Comparison of ENCODE assay signal across 11 mouse cellular contexts in the genomic region with DNA sequence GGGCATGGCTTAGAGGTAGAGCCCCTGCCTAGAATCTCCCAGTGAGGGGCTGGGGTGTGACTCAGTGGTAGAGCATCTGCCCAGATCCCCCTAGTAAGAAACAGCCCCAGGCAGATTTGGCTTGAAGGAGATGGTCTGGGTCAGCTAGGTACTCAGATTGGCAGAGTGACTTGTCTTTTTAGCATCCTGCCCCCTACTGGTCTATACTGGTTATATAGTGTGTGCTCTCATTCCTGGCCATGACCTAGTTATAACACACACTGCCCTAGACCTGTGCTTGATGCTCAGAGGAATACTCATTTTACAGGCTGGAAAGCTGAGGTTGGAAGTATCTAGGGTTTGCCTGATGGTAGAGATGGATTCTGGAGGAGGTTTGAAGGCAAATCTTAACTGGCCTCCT. TPM values are rescaled to one million over a fixed set of nuclear protein-coding genes. Genes with fewer than 3 reads are reported as not detected.
DNase-seq lines count a peak whose midpoint lies in the region; ATAC-seq lines count a peak whose summit lies in the region.
"Had no signal": no experiment of that assay in that cellular context is flagged by ENCODE, and none has a peak within 500 bp of the region (broad histone marks: within the 10 kb centered on the region; RNA-seq: fewer than 3 reads in every experiment).

No protein-coding gene starts in this region.

- peak; percentile 36 for DNase-seq in cerebellum, adult 9-10 months
- no peak for DNase-seq in cerebellum, postnatal 14 days
- DNase-seq in liver, embryonic 11.5 days (ENCODE audit: low spot score): no peak
- DNase-seq in adipocyte (ENCODE audit: low spot score): peak; percentile 63
- no peak for DNase-seq in urinary bladder, postnatal 36 days (ENCODE audit: low spot score in 2 of 2)
- no peak for DNase-seq in cerebellum, postnatal 4 days (ENCODE audit: low spot score in 2 of 2)
- DNase-seq: right cerebral cortex, postnatal 4 days had no signal

- H3K4me3 ChIP-seq in liver, embryonic 12.5 days: no peak overlapping the region
- H3K4me3 ChIP-seq in liver, embryonic 11.5 days (ENCODE audit: low read depth, low read length): no peak overlapping the region
- H3K4me3 ChIP-seq: heart, embryonic 13.5 days; limb, embryonic 12.5 days had no signal

- H3K9me3 ChIP-seq in liver, embryonic 12.5 days (replicated peaks): no peaks in the 10 kb centered on the region
- H3K9me3 ChIP-seq in liver, embryonic 11.5 days (ENCODE audit: control insufficient read depth, low read length): no peaks in the 10 kb centered on the region
- H3K9me3 ChIP-seq: heart, embryonic 13.5 days; limb, embryonic 12.5 days had no signal

- no peak overlapping the region for H3K9ac ChIP-seq in liver, embryonic 12.5 days
- H3K9ac ChIP-seq in liver, embryonic 11.5 days (ENCODE audit: low read depth, low read length): no peak overlapping the region
- H3K9ac ChIP-seq: heart, embryonic 13.5 days; limb, embryonic 12.5 days had no signal

- ATAC-seq in liver, embryonic 12.5 days: 0 out of 2 replicates have a peak, but pooled peaks have one; percentile 40
- ATAC-seq in liver, embryonic 11.5 days (replicated peaks; ENCODE audit: low FRiP score): no peak
- ATAC-seq in neutrophil, adult 5-6 weeks (ENCODE audit: extremely low read depth, insufficient number of reproducible peaks, low FRiP score, poor library complexity, severe bottlenecking): peak; percentile 68

- H3K36me3 ChIP-seq in liver, embryonic 12.5 days: no peaks in the 10 kb centered on the region
- H3K36me3 ChIP-seq in liver, embryonic 11.5 days (ENCODE audit: control insufficient read depth, insufficient read depth, low read length): no peaks in the 10 kb centered on the region
- H3K36me3 ChIP-seq: heart, embryonic 13.5 days; limb, embryonic 12.5 days had no signal

- H3K4me2 ChIP-seq in liver, embryonic 12.5 days: no peak overlapping the region
- no peak overlapping the region for H3K4me2 ChIP-seq in liver, embryonic 11.5 days
- H3K4me2 ChIP-seq: heart, embryonic 13.5 days; limb, embryonic 12.5 days had no signal

- no peaks in the 10 kb centered on the region for H3K4me1 ChIP-seq in liver, embryonic 12.5 days
- H3K4me1 ChIP-seq in liver, embryonic 11.5 days (replicated peaks; ENCODE audit: control insufficient read depth, insufficient read depth, low read length): no peaks in the 10 kb centered on the region
- H3K4me1 ChIP-seq: heart, embryonic 13.5 days; limb, embryonic 12.5 days had no signal

- peaks cover 19% of the 10 kb centered on the region for H3K27me3 ChIP-seq in liver, embryonic 12.5 days (replicated peaks)
- peaks cover 5% of the 10 kb centered on the region for H3K27me3 ChIP-seq in liver, embryonic 11.5 days (replicated peaks; ENCODE audit: control insufficient read depth, insufficient read depth, low read length)

- H3K27ac ChIP-seq in liver, embryonic 12.5 days: no peak overlapping the region
- H3K27ac ChIP-seq in liver, embryonic 11.5 days (ENCODE audit: low read depth, low read length): no peak overlapping the region
- H3K27ac ChIP-seq: heart, embryonic 13.5 days; limb, embryonic 12.5 days had no signal

RNA-seq across cellular contexts. Expression of gene Amz1, which starts 17.9 kb away (rescaled TPM):
- polyA plus RNA-seq in liver, embryonic 12.5 days (2016; fragmentation: Nextera tagmentation; extraction: Ambion mirVana): 0.99 and 1.2 TPM in 2 replicates
- polyA plus RNA-seq in liver, embryonic 11.5 days (2014; fragmentation: Nextera tagmentation; extraction: Ambion mirVana): 1.2 and 2.0 TPM in 2 replicates
- total RNA-seq in neutrophil, adult 5-6 weeks (2017): 12.6 and 14.4 TPM in 2 replicates

RNA-seq across cellular contexts. Expression of gene Brat1, which starts 37.1 kb away (rescaled TPM):
- 10.6 and 12.2 TPM in 2 replicates for polyA plus RNA-seq in liver, embryonic 12.5 days (2016; fragmentation: Nextera tagmentation; extraction: Ambion mirVana)
- 16.9 and 18.7 TPM in 2 replicates for polyA plus RNA-seq in liver, embryonic 11.5 days (2014; fragmentation: Nextera tagmentation; extraction: Ambion mirVana)
- total RNA-seq in neutrophil, adult 5-6 weeks (2017): 23.3 and 23.6 TPM in 2 replicates

RNA-seq across cellular contexts. Expression of gene Iqce, which starts 39.7 kb away (rescaled TPM):
- 7.0 and 7.9 TPM in 2 replicates for polyA plus RNA-seq in liver, embryonic 12.5 days (2016; fragmentation: Nextera tagmentation; extraction: Ambion mirVana)
- polyA plus RNA-seq in liver, embryonic 11.5 days (2014; fragmentation: Nextera tagmentation; extraction: Ambion mirVana): 13.2 and 14.4 TPM in 2 replicates
- 21.2 and 23.9 TPM in 2 replicates for total RNA-seq in neutrophil, adult 5-6 weeks (2017)

Comparison
In these comparisons a context has a peak if more than half of its experiments do, and no peak if none do; other contexts are left out.
1. DNase-seq: peak in cerebellum, adult 9-10 months (single experiment) and adipocyte (single experiment); none in cerebellum, postnatal 14 days (0 of 2), liver, embryonic 11.5 days (single experiment), urinary bladder, postnatal 36 days (0 of 2) and cerebellum, postnatal 4 days (0 of 2).